Mouse (Mus musculus) heart, embryonic 10.5 days (tissue): Measurements from ENCODE around the gene Zc3h18. TPM values are rescaled to one million over a fixed set of nuclear protein-coding genes. Genes with fewer than 3 reads are reported as not detected.

Experiments
- DNase-seq: peaks from one replicate; pipeline ENCODE4 v3.0.0-alpha.2; 2017; ENCODE audit warnings: low spot score
- H3K27ac ChIP-seq: fragments of 300-500 bp; sonication (generic); 2 replicates; pipeline ENCODE4 v1.5.1; 2016; ENCODE audit warnings: mild to moderate bottlenecking
- H3K27me3 ChIP-seq: fragments of 300-500 bp; sonication (generic); 2 replicates; pipeline ENCODE4 v1.6.1; 2016; ENCODE audit warnings: mild to moderate bottlenecking; ENCODE audit not compliant: poor library complexity, insufficient read depth, severe bottlenecking
- H3K36me3 ChIP-seq: fragments of 300-500 bp; sonication (generic); 2 replicates; pipeline ENCODE4 v1.6.1; 2016; ENCODE audit warnings: mild to moderate bottlenecking, moderate library complexity
- H3K4me1 ChIP-seq: fragments of 300-500 bp; sonication (generic); 2 replicates; pipeline ENCODE4 v1.6.1; 2016; ENCODE audit warnings: mild to moderate bottlenecking
- H3K4me3 ChIP-seq: fragments of 300-500 bp; sonication (generic); 2 replicates; pipeline ENCODE4 v1.5.1; 2016; ENCODE audit warnings: mild to moderate bottlenecking, moderate library complexity
- H3K9me3 ChIP-seq: fragments of 300-500 bp; sonication (generic); 2 replicates; pipeline ENCODE4 v1.6.1; 2016; ENCODE audit warnings: mild to moderate bottlenecking, moderate library complexity
- WGBS: fragments of 180-500 bp; shearing (Covaris S2); methylation state at CpG from one replicate; pipeline ENCODE4 v1.1.7; 2016; 5-methylcytosine and 5-hydroxymethylcytosine counted together
- polyA plus RNA-seq: library from polyadenylated mRNA; unstranded; fragments of >200 nt; fragmentation: Nextera tagmentation; extraction: Ambion mirVana; gene quantifications from 2 replicates; pipeline ENCODE4 v1.2.1, GENCODE M21; 2016

Gene Zc3h18
- polyA plus RNA-seq, 1 experiment from 2014 or later, result 51.0 TPM

GRCm38 (mm10) chr8:122354157-122354556 is 22.3 kb upstream of the Zc3h18 start:
- H3K4me1 ChIP-seq, result peaks cover 26% of the 10 kb centered on the region
- no peak for DNase-seq
- 82% methylated on average over 8 of the region's 8 CpGs for WGBS
- no peak overlapping the region for H3K27ac ChIP-seq
- no peaks in the 10 kb centered on the region for H3K36me3 ChIP-seq
- peaks cover 45% of the 10 kb centered on the region for H3K27me3 ChIP-seq
- no peak overlapping the region for H3K4me3 ChIP-seq
- no peaks in the 10 kb centered on the region for H3K9me3 ChIP-seq

- H3K27me3 ChIP-seq, result peaks cover 48% of the 10 kb centered on the region
- H3K4me1 ChIP-seq, result peaks cover 8% of the 10 kb centered on the region
- no peak overlapping the region for H3K27ac ChIP-seq
- 70% methylated on average over 9 of the region's 9 CpGs for WGBS
- H3K4me3 ChIP-seq, result no peak overlapping the region
- no peaks in the 10 kb centered on the region for H3K36me3 ChIP-seq
- no peaks in the 10 kb centered on the region for H3K9me3 ChIP-seq
- DNase-seq, result no peak
These were observed 20.5 kb upstream of the Zc3h18 start for GRCm38 (mm10) chr8:122355642-122356606.

- Histone ChIP-seq H3K4me1 (peaks cover 2% of the 10 kb centered on the region; the same call in 1 of the 2 replicates), H3K27me3 (peaks cover 43% of the 10 kb centered on the region)
- 54% methylated on average over 11 of the region's 11 CpGs for WGBS
These were observed 19.2 kb upstream of the Zc3h18 start for GRCm38 (mm10) chr8:122357202-122357601.

GRCm38 (mm10) chr8:122357641-122358040 is 18.8 kb upstream of the Zc3h18 start:
- H3K4me3 ChIP-seq, result no peak overlapping the region
- H3K27ac ChIP-seq, result no peak overlapping the region
- 71% methylated on average over 5 of the region's 5 CpGs for WGBS
- H3K4me1 ChIP-seq, result peaks cover 5% of the 10 kb centered on the region; the same call in 1 of the 2 replicates
- H3K36me3 ChIP-seq, result no peaks in the 10 kb centered on the region
- H3K9me3 ChIP-seq, result no peaks in the 10 kb centered on the region
- H3K27me3 ChIP-seq, result peaks cover 44% of the 10 kb centered on the region
- DNase-seq, result no peak

More at GRCm38 (mm10) chr8:122357202-122357601, 19.2 kb upstream of the Zc3h18 start:
- H3K27ac ChIP-seq, result 0 out of 2 replicates have a peak overlapping the region, but pooled peaks have one; percentile 3
- H3K4me3 ChIP-seq, result no peak overlapping the region
- no peak for DNase-seq
- H3K36me3 ChIP-seq, result no peaks in the 10 kb centered on the region
- no peaks in the 10 kb centered on the region for H3K9me3 ChIP-seq

- Histone ChIP-seq H3K4me1 (peaks cover 12% of the 10 kb centered on the region), H3K27ac (no peak overlapping the region), H3K27me3 (peaks cover 56% of the 10 kb centered on the region), H3K36me3 (no peaks in the 10 kb centered on the region), H3K4me3 (no peak overlapping the region), H3K9me3 (no peaks in the 10 kb centered on the region)
- no peak for DNase-seq
- 79% methylated on average over 15 of the region's 15 CpGs for WGBS
These were observed 17.2 kb upstream of the Zc3h18 start for GRCm38 (mm10) chr8:122359111-122359775.

- 74% methylated on average over 7 of the region's 7 CpGs for whole genome bisulfite sequencing
- no peak for DNase-seq
- no peak within 1 kb of the TSS for H3K4me3 ChIP-seq
- H3K36me3 ChIP-seq, result no peaks in the 10 kb centered on the region
- H3K27me3 ChIP-seq, result peaks cover 51% of the 10 kb centered on the region
- no peaks in the 10 kb centered on the region for H3K9me3 ChIP-seq
- H3K4me1 ChIP-seq, result peaks cover 12% of the 10 kb centered on the region
- H3K27ac ChIP-seq, result no peak within 1 kb of the TSS
These were observed 15.6 kb upstream of the Zc3h18 start, which contains the start of gene Trhr2 for GRCm38 (mm10) chr8:122360696-122361416. Gene Trhr2 (minus strand): TSS chr8:122360746.

- Histone ChIP-seq H3K4me1 (peaks cover 12% of the 10 kb centered on the region), H3K4me3 (no peak overlapping the region), H3K36me3 (no peaks in the 10 kb centered on the region), H3K27me3 (peaks cover 38% of the 10 kb centered on the region), H3K9me3 (no peaks in the 10 kb centered on the region), H3K27ac (no peak overlapping the region)
- DNase-seq, result no peak
- 46% methylated on average over 5 of the region's 5 CpGs for WGBS
These were observed 14.1 kb upstream of the Zc3h18 start for GRCm38 (mm10) chr8:122362271-122362670.

GRCm38 (mm10) chr8:122362967-122363366 is 13.4 kb upstream of the Zc3h18 start:
- H3K9me3 ChIP-seq, result no peaks in the 10 kb centered on the region
- H3K4me1 ChIP-seq, result peaks cover 12% of the 10 kb centered on the region
- no peak overlapping the region for H3K4me3 ChIP-seq
- H3K36me3 ChIP-seq, result no peaks in the 10 kb centered on the region
- 34% methylated on average over 8 of the region's 8 CpGs for WGBS
- H3K27ac ChIP-seq, result no peak overlapping the region
- DNase-seq, result no peak
- H3K27me3 ChIP-seq, result peaks cover 36% of the 10 kb centered on the region; the same call in 1 of the 2 replicates

- 48% methylated on average over 10 of the region's 10 CpGs for WGBS
- DNase-seq, result no peak
- Histone ChIP-seq H3K36me3 (no peaks in the 10 kb centered on the region), H3K4me1 (peaks cover 29% of the 10 kb centered on the region), H3K4me3 (no peak overlapping the region), H3K27me3 (peaks cover 4% of the 10 kb centered on the region; the same call in 1 of the 2 replicates), H3K27ac (no peak overlapping the region), H3K9me3 (no peaks in the 10 kb centered on the region)
These were observed 7.9 kb upstream of the Zc3h18 start for GRCm38 (mm10) chr8:122368494-122368893.

- peaks cover 27% of the 10 kb centered on the region for H3K4me1 ChIP-seq
- H3K36me3 ChIP-seq, result no peaks in the 10 kb centered on the region
- 13% methylated on average over 9 of the region's 9 CpGs for WGBS
- H3K27ac ChIP-seq, result peak overlapping the region; percentile 60
- peak; percentile 92 for DNase-seq
- no peaks in the 10 kb centered on the region; the same call in 1 of the 2 replicates for H3K27me3 ChIP-seq
- no peaks in the 10 kb centered on the region for H3K9me3 ChIP-seq
- 0 out of 2 replicates have a peak overlapping the region, but pooled peaks have one; percentile 8 for H3K4me3 ChIP-seq
These were observed 6.7 kb upstream of the Zc3h18 start for GRCm38 (mm10) chr8:122369665-122370064.

GRCm38 (mm10) chr8:122371706-122372105 is 4.7 kb upstream of the Zc3h18 start:
- WGBS, result 70% methylated on average over 6 of the region's 6 CpGs
- H3K36me3 ChIP-seq, result no peaks in the 10 kb centered on the region

GRCm38 (mm10) chr8:122375320-122375719 is 1.1 kb upstream of the Zc3h18 start:
- Histone ChIP-seq H3K4me3 (peak overlapping the region; percentile 3; the same call in 1 of the 2 replicates), H3K9me3 (no peaks in the 10 kb centered on the region)

More at GRCm38 (mm10) chr8:122371706-122372105, 4.7 kb upstream of the Zc3h18 start:
- Histone ChIP-seq H3K27ac (no peak overlapping the region), H3K4me1 (peaks cover 33% of the 10 kb centered on the region), H3K4me3 (no peak overlapping the region), H3K27me3 (no peaks in the 10 kb centered on the region; the same call in 1 of the 2 replicates), H3K9me3 (no peaks in the 10 kb centered on the region)
- no peak for DNase-seq

More at GRCm38 (mm10) chr8:122375320-122375719, 1.1 kb upstream of the Zc3h18 start:
- Histone ChIP-seq H3K27ac (0 out of 2 replicates have a peak overlapping the region, but pooled peaks have one; percentile 96), H3K27me3 (no peaks in the 10 kb centered on the region), H3K4me1 (peaks cover 25% of the 10 kb centered on the region), H3K36me3 (peaks cover 22% of the 10 kb centered on the region)
- DNase-seq, result no peak
- WGBS, result 89% methylated on average over 7 of the region's 7 CpGs
